Mouse (Mus musculus): ENCODE measurements around the gene Duox2. TPM values are rescaled to one million over a fixed set of nuclear protein-coding genes. Genes with fewer than 3 reads are reported as not detected.

Duox2 gene
- polyA plus RNA-seq, 1 experiment from 2014 or later: not detected

GRCm38 (mm10) chr2:122266407-122267193, 31.6 kb downstream of the Duox2 start:
- peaks cover 27% of the 10 kb centered on the region for H3K36me3 ChIP-seq
- H3K27me3 ChIP-seq: no peaks in the 10 kb centered on the region
- DNase-seq (no peak), ATAC-seq (ENCODE audit: low read depth) (peak; percentile 40; the same call in 1 of the 2 replicates)
- H3K4me1 ChIP-seq (replicated peaks): peaks cover 13% of the 10 kb centered on the region
- WGBS (ENCODE audit: insufficient replicate concordance): 78% methylated on average over 7 of the region's 7 CpGs
- no peak overlapping the region for H3K4me3 ChIP-seq (replicated peaks)
- no peak overlapping the region for H3K9ac ChIP-seq
- no peaks in the 10 kb centered on the region for H3K9me3 ChIP-seq (replicated peaks)
- no peak overlapping the region for H3K4me2 ChIP-seq
- 0 out of 2 replicates have a peak overlapping the region, but pooled peaks have one; percentile 6 for H3K27ac ChIP-seq

GRCm38 (mm10) chr2:122264690-122265089, 33.6 kb downstream of the Duox2 start:
- Histone ChIP-seq H3K9me3 (replicated peaks) (no peaks in the 10 kb centered on the region), H3K4me1 (replicated peaks) (peaks cover 6% of the 10 kb centered on the region), H3K4me2 (no peak overlapping the region), H3K27me3 (no peaks in the 10 kb centered on the region), H3K9ac (no peak overlapping the region), H3K36me3 (peaks cover 46% of the 10 kb centered on the region), H3K27ac (no peak overlapping the region), H3K4me3 (replicated peaks) (no peak overlapping the region)
- no peak for ATAC-seq (ENCODE audit: low read depth)
- 84% methylated on average over 3 of the region's 3 CpGs for WGBS (ENCODE audit: insufficient replicate concordance)
- no peak for DNase-seq

- Histone ChIP-seq H3K9me3 (replicated peaks) (no peaks in the 10 kb centered on the region), H3K27me3 (no peaks in the 10 kb centered on the region), H3K36me3 (peaks cover 84% of the 10 kb centered on the region), H3K4me2 (no peak overlapping the region), H3K4me1 (replicated peaks) (no peaks in the 10 kb centered on the region), H3K4me3 (replicated peaks) (no peak overlapping the region), H3K27ac (no peak overlapping the region), H3K9ac (no peak overlapping the region)
- DNase-seq (no peak), ATAC-seq (ENCODE audit: low read depth) (no peak)
- WGBS (ENCODE audit: insufficient replicate concordance): 69% methylated on average over 5 of the region's 5 CpGs
Observed at GRCm38 (mm10) chr2:122260729-122261128, 37.5 kb downstream of the Duox2 start.

DNA sequence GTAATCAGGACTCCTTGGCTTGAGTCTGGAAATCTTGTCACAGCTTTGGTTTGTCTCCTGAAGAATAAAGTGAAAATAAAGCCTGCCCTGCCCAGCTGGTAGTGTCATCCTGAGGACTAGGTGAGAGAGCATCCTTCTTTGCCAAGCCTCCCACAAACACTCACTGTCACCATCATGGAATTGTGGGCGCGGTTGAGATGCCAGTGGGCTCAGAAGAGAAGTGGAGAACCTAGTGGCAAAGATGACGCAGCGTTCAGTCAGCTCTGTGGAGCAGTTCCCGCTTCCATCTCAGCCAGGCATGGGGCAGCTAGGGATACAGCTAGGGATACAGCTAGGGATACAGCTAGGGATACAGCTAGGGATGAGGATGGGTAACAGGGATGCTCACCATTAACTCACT, 42.3 kb downstream of the Duox2 start:
- H3K4me2 ChIP-seq: no peak overlapping the region
- 90% methylated on average over 5 of the region's 5 CpGs for WGBS (ENCODE audit: insufficient replicate concordance)
- no peaks in the 10 kb centered on the region for H3K4me1 ChIP-seq (replicated peaks)
- ATAC-seq (ENCODE audit: low read depth) (no peak), DNase-seq (no peak)
- no peak overlapping the region for H3K4me3 ChIP-seq (replicated peaks)
- H3K9me3 ChIP-seq (replicated peaks): no peaks in the 10 kb centered on the region
- H3K36me3 ChIP-seq: peaks cover 80% of the 10 kb centered on the region
- no peaks in the 10 kb centered on the region for H3K27me3 ChIP-seq
- H3K9ac ChIP-seq: no peak overlapping the region
- H3K27ac ChIP-seq: no peak overlapping the region

GRCm38 (mm10) chr2:122247786-122248185, 50.5 kb downstream of the Duox2 start:
- no peak overlapping the region for H3K9ac ChIP-seq
- 68% methylated on average over 10 of the region's 10 CpGs for WGBS (ENCODE audit: insufficient replicate concordance)
- H3K9me3 ChIP-seq (replicated peaks): no peaks in the 10 kb centered on the region
- H3K27ac ChIP-seq: no peak overlapping the region
- H3K4me3 ChIP-seq (replicated peaks): no peak overlapping the region
- H3K27me3 ChIP-seq: no peaks in the 10 kb centered on the region
- DNase-seq: no peak
- ATAC-seq (ENCODE audit: low read depth): no peak
- peaks cover 75% of the 10 kb centered on the region for H3K36me3 ChIP-seq
- peaks cover 15% of the 10 kb centered on the region for H3K4me1 ChIP-seq (replicated peaks)
- H3K4me2 ChIP-seq: no peak overlapping the region

DNA sequence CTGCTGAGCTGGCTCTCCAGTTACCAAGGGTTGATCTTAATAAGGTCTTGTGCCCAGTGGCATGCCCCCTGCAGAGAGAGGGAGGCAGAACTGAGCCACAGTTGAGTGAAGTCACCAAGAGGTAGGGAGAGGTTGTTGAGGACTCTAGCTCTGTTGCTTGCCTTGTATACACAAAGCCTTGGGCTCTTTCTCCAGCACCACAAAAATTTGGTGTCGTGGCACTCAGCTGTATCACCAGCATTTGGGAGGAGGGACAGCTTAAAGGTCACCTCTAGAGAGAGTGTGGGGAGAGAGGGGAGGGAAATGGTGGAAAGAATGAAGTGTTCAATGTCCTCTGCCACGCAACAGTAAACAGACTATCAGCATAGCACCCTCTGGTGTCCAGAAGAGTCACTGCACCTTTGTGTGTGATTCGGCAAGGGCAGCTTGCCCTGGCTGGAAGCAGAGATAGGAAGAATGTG, 54.5 kb downstream of the Duox2 start:
- Histone ChIP-seq H3K9me3 (replicated peaks) (no peaks in the 10 kb centered on the region), H3K9ac (0 out of 2 replicates have a peak overlapping the region, but pooled peaks have one; percentile 13), H3K27ac (peak overlapping the region; percentile 73), H3K4me3 (replicated peaks) (no peak overlapping the region), H3K4me1 (replicated peaks) (peaks cover 35% of the 10 kb centered on the region), H3K36me3 (peaks cover 43% of the 10 kb centered on the region), H3K4me2 (no peak overlapping the region), H3K27me3 (no peaks in the 10 kb centered on the region)
- ATAC-seq (ENCODE audit: low read depth) (peak; percentile 59), DNase-seq (peak; percentile 65)
- 4% methylated on average over 3 of the region's 3 CpGs for WGBS (ENCODE audit: insufficient replicate concordance)

DNA sequence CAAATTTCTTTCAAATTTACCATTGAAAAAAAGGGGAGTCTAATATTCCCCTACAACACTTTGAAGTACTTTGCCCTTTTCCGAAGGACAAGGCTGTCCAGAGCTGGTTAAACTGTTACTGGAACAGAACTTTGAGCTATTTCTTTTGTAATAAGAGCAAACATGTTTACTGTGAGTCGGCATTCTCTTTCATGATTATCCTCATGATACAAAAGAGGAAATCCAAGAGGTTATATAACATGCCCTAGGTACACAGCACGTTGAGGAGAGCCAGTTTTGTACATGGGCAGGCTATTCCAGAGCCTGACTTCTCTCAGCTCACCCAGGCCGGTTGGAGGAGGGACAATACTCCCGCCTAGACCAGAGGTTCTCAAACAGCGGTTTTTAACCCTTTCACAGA, 56.3 kb downstream of the Duox2 start:
- Histone ChIP-seq H3K9me3 (replicated peaks) (no peaks in the 10 kb centered on the region), H3K9ac (no peak overlapping the region), H3K27ac (peak overlapping the region; percentile 73), H3K4me2 (no peak overlapping the region), H3K27me3 (no peaks in the 10 kb centered on the region), H3K36me3 (peaks cover 25% of the 10 kb centered on the region), H3K4me3 (replicated peaks) (no peak overlapping the region), H3K4me1 (replicated peaks) (peaks cover 51% of the 10 kb centered on the region)
- DNase-seq: no peak
- ATAC-seq (ENCODE audit: low read depth): peak; percentile 54
- 56% methylated on average over 6 of the region's 6 CpGs for WGBS (ENCODE audit: insufficient replicate concordance)

- Histone ChIP-seq H3K4me1 (replicated peaks) (peaks cover 58% of the 10 kb centered on the region), H3K4me3 (replicated peaks) (no peak overlapping the region), H3K9me3 (replicated peaks) (no peaks in the 10 kb centered on the region), H3K27me3 (no peaks in the 10 kb centered on the region), H3K4me2 (no peak overlapping the region), H3K36me3 (peaks cover 18% of the 10 kb centered on the region), H3K27ac (peak overlapping the region; percentile 58), H3K9ac (no peak overlapping the region)
- 78% methylated on average over 4 of the region's 4 CpGs for WGBS (ENCODE audit: insufficient replicate concordance)
- DNase-seq (no peak), ATAC-seq (ENCODE audit: low read depth) (no peak)
Observed at GRCm38 (mm10) chr2:122241226-122241625, 57.0 kb downstream of the Duox2 start.

DNA sequence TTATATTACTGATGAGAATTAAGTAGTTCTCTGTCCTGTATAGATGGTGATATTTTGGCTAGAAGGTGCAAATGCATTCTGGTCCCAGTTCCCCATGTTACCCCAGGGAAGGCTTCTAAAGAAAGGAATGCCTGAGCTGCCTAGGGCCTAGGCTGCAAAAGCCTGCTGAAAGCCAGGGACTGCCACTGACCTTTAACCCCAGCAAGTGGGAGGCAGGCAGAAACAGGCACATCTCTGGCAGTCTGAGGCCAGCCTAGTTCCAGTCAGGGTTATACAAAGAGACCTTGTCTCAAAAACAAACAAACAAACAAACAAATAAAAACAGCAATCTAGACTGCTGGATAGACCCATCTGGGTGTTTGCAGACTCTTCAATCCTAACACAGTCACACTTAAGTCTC, 57.5 kb downstream of the Duox2 start:
- no peak for ATAC-seq (ENCODE audit: low read depth)
- H3K4me1 ChIP-seq (replicated peaks): peaks cover 63% of the 10 kb centered on the region
- H3K27ac ChIP-seq: peak overlapping the region; percentile 58

GRCm38 (mm10) chr2:122237891-122238470, 60.3 kb downstream of the Duox2 start:
- Histone ChIP-seq H3K4me3 (replicated peaks) (no peak overlapping the region), H3K4me2 (peak overlapping the region; percentile 86), H3K27ac (peak overlapping the region; percentile 63; the same call in 1 of the 2 replicates), H3K9me3 (replicated peaks) (no peaks in the 10 kb centered on the region), H3K4me1 (replicated peaks) (peaks cover 71% of the 10 kb centered on the region), H3K9ac (no peak overlapping the region), H3K36me3 (no peaks in the 10 kb centered on the region), H3K27me3 (no peaks in the 10 kb centered on the region)
- WGBS (ENCODE audit: insufficient replicate concordance): 71% methylated on average over 2 of the region's 2 CpGs
- DNase-seq: no peak
- no peak for ATAC-seq (ENCODE audit: low read depth)

More for the DNA sequence above, 57.5 kb downstream of the Duox2 start:
- Histone ChIP-seq H3K36me3 (peaks cover 13% of the 10 kb centered on the region), H3K4me2 (no peak overlapping the region), H3K9me3 (replicated peaks) (no peaks in the 10 kb centered on the region), H3K4me3 (replicated peaks) (no peak overlapping the region), H3K9ac (no peak overlapping the region), H3K27me3 (no peaks in the 10 kb centered on the region)
- DNase-seq: no peak

DNA sequence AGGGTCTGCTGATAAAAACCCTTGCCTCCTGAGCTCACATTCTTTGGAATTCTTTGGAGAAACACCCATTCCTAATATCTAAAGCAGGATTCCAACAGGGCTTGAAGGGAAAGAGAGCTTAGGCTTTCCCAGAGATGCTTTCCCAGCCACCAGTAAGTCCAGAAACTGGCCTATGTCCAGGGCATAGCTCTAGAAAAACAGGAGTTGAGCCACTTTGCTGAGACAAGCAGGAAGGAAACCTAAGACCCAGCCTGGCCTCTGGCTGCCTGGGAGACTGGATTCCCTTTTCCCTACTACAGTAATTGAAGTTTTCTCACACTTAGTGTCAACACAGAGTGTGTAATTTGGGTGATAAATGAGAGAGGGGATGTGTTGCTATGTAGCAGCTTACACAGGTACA, 61.9 kb downstream of the Duox2 start:
- ATAC-seq (ENCODE audit: low read depth) (no peak), DNase-seq (no peak)
- Histone ChIP-seq H3K27ac (peak overlapping the region; percentile 90), H3K9me3 (replicated peaks) (no peaks in the 10 kb centered on the region), H3K36me3 (no peaks in the 10 kb centered on the region), H3K27me3 (no peaks in the 10 kb centered on the region), H3K4me2 (peak overlapping the region; percentile 86), H3K9ac (peak overlapping the region; percentile 85; the same call in 1 of the 2 replicates), H3K4me1 (replicated peaks) (peaks cover 69% of the 10 kb centered on the region), H3K4me3 (replicated peaks) (peak overlapping the region; percentile 76)

Data from liver, embryonic 13.5 days (tissue).